Mouse (Mus musculus): ENCODE measurements at regions not wholly inside any gene's neighbourhood (a gene's known extent, or its start where the extent isn't known, plus 50 kb on each side); places are given as distances from the start of the nearest gene placed in this dataset.

GRCm38 (mm10) chr7:124915637-124916036 is 528.8 kb upstream of the Kdm8 start:
- TF ChIP-seq CTCF (IDR thresholded peaks at IDR 0.05 in 2 of 3, conservative IDR thresholded peaks at IDR 0.05 in 1 of 3; ENCODE audit: control insufficient read depth in 1 of 3, insufficient read depth in 1 of 3, low read depth in 2 of 3, low read length in 3 of 3, poor library complexity in 1 of 3, severe bottlenecking in 1 of 3) (no peak), GATA1 (IDR thresholded peaks at IDR 0.05; ENCODE audit: low read depth, low read length) (no peak), POLR2AphosphoS2 (IDR thresholded peaks at IDR 0.05; ENCODE audit: low read length) (no peak), HCFC1 (IDR thresholded peaks at IDR 0.05; ENCODE audit: low read depth, low read length) (no peak), RCOR1 (IDR thresholded peaks at IDR 0.05; ENCODE audit: low read depth, low read length) (no peak), ZNF384 (IDR thresholded peaks at IDR 0.05; ENCODE audit: low read depth, low read length) (no peak), POLR2A (IDR thresholded peaks at IDR 0.05; ENCODE audit: control insufficient read depth in 1 of 2, insufficient read depth in 1 of 2, low read depth in 1 of 2, low read length in 2 of 2, poor library complexity in 1 of 2) (no peak), EP300 (IDR thresholded peaks at IDR 0.05; ENCODE audit: low read depth in 1 of 2, low read length in 2 of 2) (no peak), TCF12 (IDR thresholded peaks at IDR 0.05; ENCODE audit: low read depth, low read length) (no peak)

All from MEL (cell line).